Mouse (Mus musculus) ZHBTc4 (cell line): Measurements from ENCODE around the gene Gng12.
"Not testable (repeated sequence)": the region's sequence is repeated elsewhere in the genome, so short reads cannot be mapped to it uniquely, and the experiment has no call there.

Source experiments
- DNase-seq: peaks from one replicate; pipeline ENCODE4 v3.0.0-alpha.2; 2011; ENCODE audit warnings: low read depth, low spot score

The Gng12 gene

GRCm38 (mm10) chr6:66989518-66989917 is 93.3 kb downstream of the Gng12 start:
- no peak for DNase-seq

DNA sequence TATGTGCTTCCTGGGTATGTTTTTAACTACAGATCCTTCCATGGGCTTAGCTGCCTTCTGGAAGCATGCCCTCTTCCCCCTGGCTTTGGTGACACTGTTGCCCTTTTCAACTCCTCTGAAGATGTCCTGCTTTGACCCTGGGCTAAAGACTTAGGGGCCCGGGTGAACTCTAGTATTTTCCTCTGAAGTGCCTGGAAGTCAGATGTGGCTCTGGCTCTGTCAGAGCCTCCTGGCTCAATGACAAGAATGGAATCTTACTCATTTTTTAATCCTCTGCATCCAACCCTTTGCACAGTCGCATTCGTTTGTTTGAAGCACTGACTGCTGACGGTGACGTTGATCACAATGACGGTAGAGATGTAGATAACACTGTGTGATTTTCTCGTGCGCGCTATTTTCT is 96.0 kb downstream of the Gng12 start:
- no peak for DNase-seq

DNA sequence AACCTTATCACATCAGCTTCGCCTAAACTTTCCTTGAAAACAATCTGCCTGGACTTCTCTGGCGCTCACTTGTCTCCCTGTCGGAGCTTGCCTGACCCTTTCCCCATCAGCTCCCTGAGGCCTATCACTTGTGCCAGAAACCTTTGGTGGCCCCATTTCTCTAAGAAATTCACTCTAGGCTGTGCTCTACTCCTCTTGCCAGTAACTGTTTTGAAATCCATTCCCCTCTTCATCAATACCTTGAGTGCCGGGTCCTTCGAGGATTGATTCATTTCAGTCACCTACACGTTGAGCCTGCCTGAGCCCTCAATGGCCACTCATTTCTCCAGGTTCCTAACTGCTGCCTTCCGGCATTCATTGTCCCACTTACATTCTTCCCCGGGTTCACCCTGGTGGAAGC is 96.6 kb downstream of the Gng12 start:
- DNase-seq = no peak

DNA sequence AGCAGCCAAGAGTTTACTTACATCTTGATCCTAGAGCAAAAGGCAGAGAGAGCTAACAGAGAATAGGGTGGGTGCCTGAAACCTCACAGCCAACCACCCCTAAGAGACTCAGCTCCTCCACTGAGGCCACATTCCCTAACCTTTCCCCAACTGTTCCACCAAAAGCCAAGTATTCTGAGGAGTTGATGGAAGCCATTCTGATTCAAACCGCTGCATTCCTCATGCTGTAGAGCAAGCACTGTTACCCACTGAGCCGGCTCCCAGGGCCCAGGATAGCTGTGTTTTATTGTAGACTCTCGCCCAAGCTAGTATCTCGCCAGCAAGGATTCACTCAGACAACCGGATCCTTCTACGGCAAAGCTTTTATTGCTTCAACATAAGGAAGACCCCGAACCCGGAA is 98.8 kb downstream of the Gng12 start:
- DNase-seq = peak; percentile 59

GRCm38 (mm10) chr6:66995825-66996224 is 99.6 kb downstream of the Gng12 start:
- DNase-seq = no peak

DNA sequence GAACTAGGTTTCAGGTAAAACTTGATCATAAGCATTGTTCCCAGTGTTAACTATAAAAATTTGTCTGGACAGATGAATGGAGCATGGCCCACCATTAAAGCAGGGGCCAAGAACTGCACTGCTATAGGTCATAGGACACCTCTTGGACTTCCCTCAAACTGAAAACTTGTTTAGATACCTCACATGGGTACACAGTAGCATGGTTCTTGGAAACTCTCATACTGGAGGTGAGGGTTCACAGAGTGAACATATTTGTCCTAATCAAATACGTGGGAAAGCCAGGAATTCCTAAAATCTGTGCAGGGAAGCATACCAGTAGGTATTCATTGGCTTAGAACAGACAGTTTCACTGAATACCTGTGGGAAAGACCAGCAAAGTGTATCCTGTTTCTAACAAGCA is 100.1 kb downstream of the Gng12 start:
- no peak for DNase-seq

- no peak for DNase-seq
These were observed 102.4 kb downstream of the Gng12 start for GRCm38 (mm10) chr6:66998645-66999044.

GRCm38 (mm10) chr6:66999800-67000199 is 103.6 kb downstream of the Gng12 start:
- no peak for DNase-seq

DNA sequence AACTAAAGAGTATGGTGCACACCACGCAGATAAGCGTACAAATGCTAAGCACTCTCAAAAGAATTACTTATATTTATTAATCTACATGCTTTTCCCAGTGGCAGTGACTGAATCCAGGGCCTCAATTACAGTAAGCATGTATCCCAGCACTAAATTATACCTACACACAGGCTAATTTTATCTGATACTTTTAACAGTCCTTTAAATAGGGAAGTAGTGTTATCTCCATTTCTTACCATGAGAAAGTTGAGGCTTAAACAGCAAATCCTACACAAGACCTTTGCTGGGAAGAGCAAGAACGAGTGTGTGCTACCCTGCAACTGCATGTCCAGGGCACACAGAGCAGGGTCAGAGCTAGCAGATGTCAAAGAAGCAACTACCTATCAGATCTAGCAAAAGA is 113.7 kb downstream of the Gng12 start:
- DNase-seq = no peak

DNA sequence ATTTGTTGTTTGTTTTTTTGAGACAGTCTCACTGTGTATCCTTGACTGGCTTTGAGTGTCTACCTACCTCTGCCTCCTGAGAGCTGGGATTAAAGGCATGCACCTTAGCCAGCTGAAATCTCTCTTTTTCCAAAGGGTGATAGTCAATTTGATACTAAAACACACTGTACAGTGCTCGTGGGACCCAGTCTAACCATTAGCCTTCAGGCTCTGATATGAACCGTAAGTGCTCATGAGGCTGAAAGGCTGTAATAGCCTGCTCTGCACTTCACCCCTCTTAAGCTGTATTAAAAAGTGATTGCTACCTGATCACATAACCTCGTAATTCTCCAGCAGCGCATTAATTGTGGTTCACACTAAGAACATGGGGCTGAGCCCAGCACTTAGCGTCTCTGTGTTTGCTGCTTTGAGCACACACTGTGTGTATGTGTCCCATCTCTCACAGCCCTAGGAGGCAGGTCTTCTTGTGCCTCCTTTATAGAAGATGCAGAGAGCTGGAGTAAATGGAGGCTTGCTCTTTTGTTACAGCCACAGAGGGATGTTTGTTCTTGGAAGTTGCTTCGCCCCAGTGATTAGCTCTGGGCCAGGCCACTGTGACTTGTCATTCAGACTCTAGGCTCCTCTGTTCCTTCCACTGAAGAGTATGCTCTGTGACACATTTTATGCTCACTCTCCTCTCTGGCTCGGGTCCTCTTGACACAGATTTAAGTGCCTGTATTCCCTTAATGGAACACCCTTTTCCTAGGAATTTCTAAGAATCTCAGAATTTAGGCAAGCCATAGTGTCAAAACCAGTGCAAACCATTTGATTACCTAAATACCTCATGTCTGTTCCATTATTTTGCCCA is 114.4 kb downstream of the Gng12 start:
- no peak for DNase-seq

DNA sequence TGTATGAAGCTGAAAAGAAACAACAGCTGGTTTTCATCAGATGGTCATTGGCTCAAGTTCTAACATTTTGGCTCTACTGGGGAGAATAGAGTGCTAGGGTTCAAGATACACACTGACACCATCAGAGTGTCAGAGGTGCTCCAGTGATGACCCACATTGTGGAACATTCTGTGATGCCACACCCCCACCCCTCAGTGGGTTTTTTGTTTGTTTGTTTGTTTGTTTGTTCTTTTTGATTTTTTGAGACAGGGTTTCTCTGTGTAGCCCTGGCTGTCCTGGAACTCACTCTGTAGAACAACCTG is 115.0 kb downstream of the Gng12 start:
- no peak for DNase-seq

- DNase-seq = no peak
These were observed 117.2 kb downstream of the Gng12 start for GRCm38 (mm10) chr6:67013293-67013948.

- no peak for DNase-seq
These were observed 117.9 kb downstream of the Gng12 start for GRCm38 (mm10) chr6:67013949-67014678.

GRCm38 (mm10) chr6:67014679-67015075 is 118.5 kb downstream of the Gng12 start:
- DNase-seq = no peak

DNA sequence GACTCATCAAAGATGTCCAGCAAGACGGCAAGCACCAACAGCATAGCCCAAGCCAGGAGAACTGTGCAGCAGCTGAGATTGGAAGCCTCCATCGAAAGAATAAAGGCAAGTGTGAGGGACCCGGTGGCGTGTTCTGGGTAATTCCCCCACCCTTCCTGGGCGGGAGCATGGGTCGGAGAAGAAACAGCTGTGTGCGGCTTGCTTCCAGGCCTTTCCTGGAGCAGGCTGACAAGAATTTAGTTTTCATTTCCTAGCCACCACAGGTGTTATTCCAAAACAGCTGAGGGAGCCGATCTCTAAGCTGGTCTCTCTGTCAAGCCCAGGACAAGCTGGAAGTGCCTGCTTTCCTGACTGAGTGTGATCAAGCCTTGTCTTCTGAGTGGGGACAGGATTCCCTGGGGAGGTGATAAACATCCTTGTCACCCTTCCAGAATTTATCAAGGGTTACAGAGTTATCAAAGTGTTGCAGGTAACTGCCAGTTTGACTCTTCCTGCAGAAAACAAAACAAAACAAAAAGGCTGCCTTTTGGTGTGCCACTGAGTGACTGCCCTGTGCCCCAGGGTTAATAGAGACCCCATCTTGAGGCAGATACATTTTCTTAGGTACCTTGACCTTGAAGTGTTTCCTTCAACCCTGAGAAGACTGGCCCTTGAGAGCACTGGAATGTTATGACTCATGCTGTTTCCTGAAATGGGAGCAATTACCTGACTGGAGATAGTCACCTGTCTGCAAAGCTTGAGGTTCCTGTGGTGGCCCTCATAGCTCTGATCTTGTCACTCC is 119.7 kb downstream of the Gng12 start:
- DNase-seq = no peak

GRCm38 (mm10) chr6:67016520-67017111 is 120.4 kb downstream of the Gng12 start:
- DNase-seq = no peak

- no peak for DNase-seq
These were observed 122.2 kb downstream of the Gng12 start for GRCm38 (mm10) chr6:67018365-67018764.

- DNase-seq = not testable (repeated sequence)
These were observed 122.8 kb downstream of the Gng12 start for GRCm38 (mm10) chr6:67019001-67019400.

GRCm38 (mm10) chr6:67021308-67021707 is 125.1 kb downstream of the Gng12 start:
- no peak for DNase-seq

- no peak for DNase-seq
These were observed 127.5 kb downstream of the Gng12 start for GRCm38 (mm10) chr6:67023729-67024128.

DNA sequence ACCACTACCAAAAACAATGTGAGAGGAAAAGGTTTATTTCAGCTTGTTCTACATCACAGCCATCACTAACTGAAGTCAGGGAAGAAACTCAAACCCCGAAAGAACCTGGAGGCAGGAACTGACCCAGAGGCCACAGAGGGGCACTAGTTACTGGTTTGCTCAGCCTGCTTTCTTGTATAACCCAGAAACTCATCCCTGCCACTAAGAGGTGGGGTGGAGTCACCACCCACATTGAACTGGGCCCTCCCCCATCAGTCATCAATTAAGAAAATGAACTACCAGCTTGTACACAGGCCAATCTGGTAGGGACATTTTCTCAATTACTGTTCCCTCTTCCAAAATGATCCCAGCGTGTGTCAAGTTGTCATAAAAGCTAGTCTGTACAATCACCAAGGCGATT is 130.5 kb downstream of the Gng12 start:
- DNase-seq = no peak
